Mouse (Mus musculus): ENCODE results near the gene Fcgr3. TPM values are rescaled to one million over a fixed set of nuclear protein-coding genes. Genes with fewer than 3 reads are reported as not detected.
A peak's percentile ranks its signal among the peaks of the same experiment; 100 is the strongest.

Gene Fcgr3
- total RNA-seq, 2 experiments from 2014 or later = 10.2 to 11.6 TPM

- DNase-seq (ENCODE audit: low spot score in 2 of 2) = no peak
Measured at GRCm38 (mm10) chr1:171057253-171057652, 7.5 kb downstream of the Fcgr3 start.

GRCm38 (mm10) chr1:171053305-171053704 lies 11.4 kb downstream of the Fcgr3 start:
- DNase-seq (ENCODE audit: low spot score in 2 of 2) = no peak

- no peak for DNase-seq (ENCODE audit: low spot score in 2 of 2)
Measured at GRCm38 (mm10) chr1:171050774-171051173, 14.0 kb downstream of the Fcgr3 start.

- DNase-seq (ENCODE audit: low spot score in 2 of 2) = no peak
Measured at GRCm38 (mm10) chr1:171049263-171049662, 15.5 kb downstream of the Fcgr3 start.

GRCm38 (mm10) chr1:171046501-171046900 lies 18.2 kb downstream of the Fcgr3 start:
- no peak for DNase-seq (ENCODE audit: low spot score in 2 of 2)

- DNase-seq (ENCODE audit: low spot score in 2 of 2) = no peak
Measured at GRCm38 (mm10) chr1:171045079-171045465, 19.7 kb downstream of the Fcgr3 start.

GRCm38 (mm10) chr1:171044365-171045078 lies 20.2 kb downstream of the Fcgr3 start:
- peak; percentile 86 to 90 for DNase-seq (ENCODE audit: low spot score in 2 of 2)

- DNase-seq (ENCODE audit: low spot score in 2 of 2) = no peak
Measured at GRCm38 (mm10) chr1:171043594-171044153, 21.1 kb downstream of the Fcgr3 start.

- DNase-seq (ENCODE audit: low spot score in 2 of 2) = no peak
Measured at GRCm38 (mm10) chr1:171039880-171040279, 24.9 kb downstream of the Fcgr3 start.

- DNase-seq (ENCODE audit: low spot score in 2 of 2) = no peak
Measured at GRCm38 (mm10) chr1:171039135-171039534, 25.6 kb downstream of the Fcgr3 start.

GRCm38 (mm10) chr1:171037861-171038721 lies 26.6 kb downstream of the Fcgr3 start:
- peak; percentile 89 to 92 for DNase-seq (ENCODE audit: low spot score in 2 of 2)

GRCm38 (mm10) chr1:171036550-171037324 lies 28.0 kb downstream of the Fcgr3 start:
- peak; percentile 72 to 90 for DNase-seq (ENCODE audit: low spot score in 2 of 2)

GRCm38 (mm10) chr1:171035611-171036010 lies 29.1 kb downstream of the Fcgr3 start:
- DNase-seq (ENCODE audit: low spot score in 2 of 2) = no peak

- peak in 1 of 2 experiments; percentile 39 for DNase-seq (ENCODE audit: low spot score in 2 of 2)
Measured at GRCm38 (mm10) chr1:171034201-171034600, 30.5 kb downstream of the Fcgr3 start.

GRCm38 (mm10) chr1:171033756-171034155 lies 31.0 kb downstream of the Fcgr3 start:
- DNase-seq (ENCODE audit: low spot score in 2 of 2) = peak; percentile 90 to 92

GRCm38 (mm10) chr1:171033196-171033595 lies 31.5 kb downstream of the Fcgr3 start:
- DNase-seq (ENCODE audit: low spot score in 2 of 2) = peak in 1 of 2 experiments; percentile 17

GRCm38 (mm10) chr1:171032691-171033090 lies 32.0 kb downstream of the Fcgr3 start:
- DNase-seq (ENCODE audit: low spot score in 2 of 2) = peak in 1 of 2 experiments; percentile 11

- no peak for DNase-seq (ENCODE audit: low spot score in 2 of 2)
Measured at GRCm38 (mm10) chr1:171031752-171032151, 33.0 kb downstream of the Fcgr3 start.

GRCm38 (mm10) chr1:171019311-171019950 lies 45.3 kb downstream of the Fcgr3 start:
- no peak for DNase-seq (ENCODE audit: low spot score in 2 of 2)

- DNase-seq (ENCODE audit: low spot score in 2 of 2) = no peak
Measured at GRCm38 (mm10) chr1:171018737-171019136, 46.0 kb downstream of the Fcgr3 start, which contains the start of gene Fcgr4. Gene Fcgr4 (plus strand): TSS chr1:171018920.

Data from layer of hippocampus, postnatal 14 days (tissue).